8 mouse cellular contexts compared by ENCODE assay signal in the genomic region with DNA sequence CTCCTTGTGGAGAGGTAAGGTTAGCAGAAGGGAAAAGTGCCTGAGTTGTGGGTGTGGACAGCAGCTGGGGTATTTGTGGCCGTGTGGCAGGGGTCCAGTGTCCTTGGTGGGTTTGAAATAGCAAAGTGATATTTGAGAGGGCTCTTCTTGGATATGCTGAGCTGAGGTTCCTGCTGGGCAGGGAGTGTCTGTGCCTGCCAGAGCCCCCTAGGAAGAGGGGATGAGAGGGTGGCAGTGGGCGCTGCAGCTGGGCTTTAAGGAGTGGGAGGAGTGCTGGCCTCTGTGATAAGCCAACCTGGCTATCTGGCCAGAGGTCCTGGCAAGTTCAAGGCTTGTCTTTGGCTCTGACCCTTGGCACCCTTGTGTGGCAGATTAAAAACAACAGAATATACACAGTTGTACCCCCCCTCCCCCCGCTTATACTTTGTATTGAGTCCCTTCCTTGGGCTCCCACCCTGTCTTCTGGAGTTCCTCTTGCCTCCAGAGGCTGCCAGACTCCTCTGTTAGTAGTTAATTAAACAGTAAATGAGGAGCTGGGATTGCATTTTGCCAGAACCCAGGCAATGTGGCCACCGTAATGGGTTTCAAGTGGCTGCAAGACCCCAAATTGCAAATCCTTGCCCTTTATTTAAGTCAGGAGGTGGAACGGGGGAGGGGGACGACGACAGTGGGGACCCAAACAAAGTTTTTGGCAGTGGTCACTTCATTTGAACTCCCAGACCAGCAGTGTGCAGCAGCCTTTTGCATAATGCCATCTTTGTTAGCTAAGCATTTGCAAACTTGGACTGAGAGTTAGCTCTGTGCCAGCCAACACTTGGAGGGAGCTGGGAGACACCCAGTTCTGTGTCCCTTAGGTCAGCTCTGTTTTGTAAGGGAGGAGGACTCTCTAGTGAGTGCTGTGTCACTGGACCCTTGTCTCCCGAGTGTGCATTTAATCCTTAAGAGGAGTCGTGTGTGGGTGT. TPM values are rescaled to one million over a fixed set of nuclear protein-coding genes. Genes with fewer than 3 reads are reported as not detected.
A peak's percentile ranks its signal among the peaks of the same experiment; 100 is the strongest.
DNase-seq lines count a peak whose midpoint lies in the region; ATAC-seq lines count a peak whose summit lies in the region.

No protein-coding gene starts in this region.

- 74% methylated on average over 9 of the region's 9 CpGs for WGBS in forebrain, embryonic 10.5 days
- 68% methylated on average over 9 of the region's 9 CpGs for WGBS in forebrain, embryonic 11.5 days
- 69% methylated on average over 9 of the region's 9 CpGs for WGBS in midbrain, embryonic 12.5 days

- H3K4me3 ChIP-seq in forebrain, embryonic 10.5 days = no peak overlapping the region
- H3K4me3 ChIP-seq in forebrain, embryonic 11.5 days (ENCODE audit: low read depth, low read length) = no peak overlapping the region
- no peak overlapping the region for H3K4me3 ChIP-seq in midbrain, embryonic 12.5 days

- peaks cover 100% of the 10 kb centered on the region for H3K36me3 ChIP-seq in forebrain, embryonic 10.5 days (replicated peaks)
- H3K36me3 ChIP-seq in forebrain, embryonic 11.5 days (ENCODE audit: control insufficient read depth, insufficient read depth, low read length) = peaks cover 11% of the 10 kb centered on the region; the same call in 1 of the 2 replicates
- H3K36me3 ChIP-seq in midbrain, embryonic 12.5 days = peaks cover 100% of the 10 kb centered on the region

- DNase-seq in forebrain, embryonic 10.5 days (ENCODE audit: extremely low spot score, low spot score) = no peak
- DNase-seq in forebrain, embryonic 11.5 days (ENCODE audit: low spot score) = no peak
- DNase-seq in Muller cell, postnatal 12 days (ENCODE audit: inconsistent ontology term) = peak; percentile 61
- DNase-seq in gastrocnemius, adult 8-10 months (ENCODE audit: low spot score in 2 of 2) = peak; percentile 46 to 79
- peak; percentile 33 to 56 for DNase-seq in layer of hippocampus, postnatal 10 days (ENCODE audit: low spot score in 2 of 2)
- DNase-seq in thymus, postnatal 36 days = no peak
- DNase-seq in adrenal gland, adult 8-10 months = no peak

- no peak for ATAC-seq in forebrain, embryonic 11.5 days (replicated peaks; ENCODE audit: low FRiP score)
- no peak for ATAC-seq in midbrain, embryonic 12.5 days (ENCODE audit: low FRiP score, low read depth)

- no peak overlapping the region for H3K9ac ChIP-seq in forebrain, embryonic 11.5 days (ENCODE audit: low read length)
- H3K9ac ChIP-seq in midbrain, embryonic 12.5 days (replicated peaks) = 0 out of 2 replicates have a peak overlapping the region, but pooled peaks have one; percentile 39

- no peak overlapping the region for H3K4me2 ChIP-seq in forebrain, embryonic 11.5 days (ENCODE audit: low read depth, low read length, severe bottlenecking)
- H3K4me2 ChIP-seq in midbrain, embryonic 12.5 days (replicated peaks) = no peak overlapping the region

- H3K9me3 ChIP-seq in forebrain, embryonic 10.5 days = no peaks in the 10 kb centered on the region
- no peaks in the 10 kb centered on the region for H3K9me3 ChIP-seq in forebrain, embryonic 11.5 days (ENCODE audit: control insufficient read depth, low read length)
- H3K9me3 ChIP-seq in midbrain, embryonic 12.5 days = no peaks in the 10 kb centered on the region

- no peaks in the 10 kb centered on the region for H3K27me3 ChIP-seq in forebrain, embryonic 10.5 days (ENCODE audit: poor library complexity, severe bottlenecking)
- H3K27me3 ChIP-seq in forebrain, embryonic 11.5 days (ENCODE audit: control insufficient read depth, insufficient read depth, low read length) = no peaks in the 10 kb centered on the region
- no peaks in the 10 kb centered on the region for H3K27me3 ChIP-seq in midbrain, embryonic 12.5 days

- 0 out of 2 replicates have a peak overlapping the region, but pooled peaks have one; percentile 12 for H3K27ac ChIP-seq in forebrain, embryonic 10.5 days
- no peak overlapping the region for H3K27ac ChIP-seq in forebrain, embryonic 11.5 days (ENCODE audit: low read depth, low read length)
- 0 out of 2 replicates have a peak overlapping the region, but pooled peaks have one; percentile 25 for H3K27ac ChIP-seq in midbrain, embryonic 12.5 days (replicated peaks)

- H3K4me1 ChIP-seq in forebrain, embryonic 10.5 days = peaks cover 50% of the 10 kb centered on the region
- H3K4me1 ChIP-seq in forebrain, embryonic 11.5 days (replicated peaks; ENCODE audit: control insufficient read depth, insufficient read depth, low read length) = no peaks in the 10 kb centered on the region
- peaks cover 62% of the 10 kb centered on the region for H3K4me1 ChIP-seq in midbrain, embryonic 12.5 days

RNA-seq across cellular contexts. Expression of a gene that starts 11.2 kb away (rescaled TPM):
- 128 and 134 TPM in 2 replicates for polyA plus RNA-seq in forebrain, embryonic 10.5 days (2016; fragmentation: Nextera tagmentation; extraction: Ambion mirVana)
- 135 and 138 TPM in 2 replicates for polyA plus RNA-seq in forebrain, embryonic 11.5 days (2014; fragmentation: Nextera tagmentation; extraction: Ambion mirVana)
- total RNA-seq in gastrocnemius, adult 8-10 months (2022) = 10 to 100 TPM; 24.0 to 27.1 (median 25.8) TPM
- 100 to 1,000 TPM in 1 of 2 experiments, 10 to 100 TPM in 1; 89.5 to 106 TPM for total RNA-seq in layer of hippocampus, postnatal 10 days (2021)
- 277 and 309 TPM in 2 replicates for polyA plus RNA-seq in midbrain, embryonic 12.5 days (2016; fragmentation: Nextera tagmentation; extraction: Ambion mirVana)
- 100 to 1,000 TPM in 2 of 4 experiments, 10 to 100 TPM in 2; 70.3 to 121 (median 101) TPM for total RNA-seq in adrenal gland, adult 8-10 months (2022)

Comparison
In these comparisons a context has a peak if more than half of its experiments do, and no peak if none do; other contexts are left out.
1. DNase-seq: peak in Muller cell, postnatal 12 days (single experiment), gastrocnemius, adult 8-10 months (2 of 2) and layer of hippocampus, postnatal 10 days (2 of 2); none in forebrain, embryonic 10.5 days (single experiment), forebrain, embryonic 11.5 days (single experiment), thymus, postnatal 36 days (0 of 2) and adrenal gland, adult 8-10 months (single experiment).